Mouse (Mus musculus) intestine, embryonic 16.5 days (tissue): ENCODE measurements around the gene Zfp366. TPM values are rescaled to one million over a fixed set of nuclear protein-coding genes. Genes with fewer than 3 reads are reported as not detected.

Experiments used
- ATAC-seq: fragments of 200-750 bp; cut with Nextera tagmentation; 2 replicates; pipeline ENCODE4 v1.8.0; 2017; ENCODE audit warnings: moderate TSS enrichment, moderate library complexity
- H3K27ac ChIP-seq: fragments of 300-500 bp; sonication (generic); 2 replicates; pipeline ENCODE4 v1.5.1; 2014; ENCODE audit warnings: mild to moderate bottlenecking, low read length
- H3K27me3 ChIP-seq: fragments of 300-500 bp; sonication (generic); replicated peaks from 2 replicates; pipeline ENCODE4 v1.6.1; 2014; ENCODE audit warnings: low read length, control low read depth, mixed read lengths; ENCODE audit not compliant: control insufficient read depth, insufficient read depth
- H3K36me3 ChIP-seq: fragments of 300-500 bp; sonication (generic); 2 replicates; pipeline ENCODE4 v1.6.1; 2014; ENCODE audit warnings: low read length, control low read depth; ENCODE audit not compliant: control insufficient read depth, insufficient read depth
- H3K4me1 ChIP-seq: fragments of 300-500 bp; sonication (generic); 2 replicates; pipeline ENCODE4 v1.6.1; 2014; ENCODE audit warnings: low read length, control low read depth, mixed read lengths; ENCODE audit not compliant: control insufficient read depth, insufficient read depth
- H3K4me2 ChIP-seq: fragments of 300-500 bp; sonication (generic); 2 replicates; pipeline ENCODE4 v1.6.1; 2014; ENCODE audit warnings: low read depth, low read length, control low read depth
- H3K4me3 ChIP-seq: fragments of 300-500 bp; sonication (generic); 2 replicates; pipeline ENCODE4 v1.5.1; 2014; ENCODE audit warnings: mild to moderate bottlenecking, low read length
- H3K9ac ChIP-seq: fragments of 300-500 bp; sonication (generic); 2 replicates; pipeline ENCODE4 v1.6.1; 2014; ENCODE audit warnings: low read depth, low read length
- H3K9me3 ChIP-seq: fragments of 300-500 bp; sonication (generic); 2 replicates; pipeline ENCODE4 v1.6.1; 2016; ENCODE audit warnings: low read length, control low read depth; ENCODE audit not compliant: control insufficient read depth
- WGBS: fragments of 180-500 bp; shearing (Covaris S2); extraction: QIAGEN DNeasy Blood & Tissue Kit; methylation state at CpG from one replicate; pipeline ENCODE4 v1.1.7; 2014; 5-methylcytosine and 5-hydroxymethylcytosine counted together
- polyA plus RNA-seq: library from polyadenylated mRNA; unstranded; fragments of >200 nt; fragmentation: Nextera tagmentation; extraction: Ambion mirVana; gene quantifications from 2 replicates; pipeline ENCODE4 v1.2.1, GENCODE M21; 2015

Zfp366 gene
- polyA plus RNA-seq, 1 experiment from 2014 or later, result 0.50 TPM

- H3K27me3 ChIP-seq, result no peaks in the 10 kb centered on the region
- no peak for ATAC-seq
- H3K27ac ChIP-seq, result no peak overlapping the region
- H3K9me3 ChIP-seq, result no peaks in the 10 kb centered on the region
- H3K9ac ChIP-seq, result no peak overlapping the region
- 94% methylated on average over 13 of the region's 13 CpGs for WGBS
- H3K4me1 ChIP-seq, result no peaks in the 10 kb centered on the region
- H3K4me3 ChIP-seq, result no peak overlapping the region
- no peaks in the 10 kb centered on the region for H3K36me3 ChIP-seq
- no peak overlapping the region for H3K4me2 ChIP-seq
Measured at GRCm38 (mm10) chr13:99294176-99294575, 109.6 kb downstream of the Zfp366 start.

GRCm38 (mm10) chr13:99299921-99300320 lies 115.3 kb downstream of the Zfp366 start:
- no peak for ATAC-seq
- Histone ChIP-seq H3K4me2 (no peak overlapping the region), H3K4me3 (no peak overlapping the region), H3K36me3 (no peaks in the 10 kb centered on the region), H3K27ac (no peak overlapping the region), H3K4me1 (no peaks in the 10 kb centered on the region), H3K27me3 (no peaks in the 10 kb centered on the region), H3K9me3 (no peaks in the 10 kb centered on the region), H3K9ac (no peak overlapping the region)
- 80% methylated on average over 5 of the region's 5 CpGs for WGBS

Other genes with a start within 250 kb of the Zfp366 start
- gene 1700024P04Rik, start 200.3 kb upstream of the Zfp366 start, polyA plus RNA-seq, result not detected in 2 replicates
- 59.4 and 63.4 TPM in 2 replicates for gene Ptcd2, start 159.9 kb downstream of the Zfp366 start, polyA plus RNA-seq
- 66.0 and 76.1 TPM in 2 replicates for gene Mrps27, start 160.0 kb downstream of the Zfp366 start, polyA plus RNA-seq